Mouse (Mus musculus) macrophage (primary cell): ENCODE data around the gene Akap9. TPM values are rescaled to one million over a fixed set of nuclear protein-coding genes. Genes with fewer than 3 reads are reported as not detected.
"Not testable (repeated sequence)": the region's sequence is repeated elsewhere in the genome, so short reads cannot be mapped to it uniquely, and the experiment has no call there.

Experiments
- H3K27ac ChIP-seq: fragments of 350-480 bp; formaldehyde crosslinking; 2 replicates; pipeline ENCODE4 v1.9.0; 2021
- H3K36me3 ChIP-seq: fragments of 350-480 bp; formaldehyde crosslinking; 2 replicates; pipeline ENCODE4 v1.9.0; 2021; ENCODE audit errors: inconsistent target
- H3K4me3 ChIP-seq: fragments of 350-480 bp; formaldehyde crosslinking; 2 replicates; pipeline ENCODE4 v1.9.0; 2021; ENCODE audit errors: inconsistent target
- H3K79me2 ChIP-seq: fragments of 350-480 bp; formaldehyde crosslinking; 2 replicates; pipeline ENCODE4 v1.9.0; 2021; ENCODE audit errors: inconsistent target
- WGBS: methylation state at CpG from one replicate; pipeline ENCODE4 v1.1.7; 2026; ENCODE audit warnings: inconsistent platforms; ENCODE audit not compliant: missing documents; 5-methylcytosine and 5-hydroxymethylcytosine counted together
- polyA plus RNA-seq: library from polyadenylated mRNA; stranded (reverse); fragments of 250-400 nt; gene quantifications from 3 replicates; pipeline ENCODE4 v1.2.4, GENCODE M21; 2018; ENCODE audit warnings: inconsistent platforms
- total RNA-seq, 78 experiments: library from RNA; depleted of rRNA; stranded (reverse); fragments of 250-400 nt; gene quantifications; 1 replicate in 9 of 78; 2 replicates in 24 of 78; 3 replicates in 43 of 78; 4 replicates in 2 of 78; pipeline ENCODE4 v1.2.4; 2018; ENCODE audit warnings: inconsistent platforms in 56 of 78

Gene Akap9
- 100 to 1,000 TPM in 24 of 26 experiments, 10 to 100 TPM in 2; 76.4 to 282 (median 202) TPM for total RNA-seq (2018; cell fraction: chromatin; rRNA removed)
- 10 to 100 TPM; 14.2 to 28.4 (median 20.7) TPM for total RNA-seq (2018; cell fraction: cytosol; rRNA removed)
- total RNA-seq (2018; cell fraction: nucleus; rRNA removed): 100 to 1,000 TPM in 8 of 26 experiments, 10 to 100 TPM in 18; 39.4 to 149 (median 77.9) TPM
- 12.9 to 22.6 TPM (median 14.1 TPM) in 3 replicates for polyA plus RNA-seq

- H3K27ac ChIP-seq: peak within 1 kb of the TSS; percentile 25; the same call in 1 of the 2 replicates
- no peaks in the 10 kb centered on the region for H3K36me3 ChIP-seq
- peak within 1 kb of the TSS; percentile 71 for H3K4me3 ChIP-seq
- peaks cover 44% of the 10 kb centered on the region for H3K79me2 ChIP-seq
- under 1% methylated on average over 81 of the region's 82 CpGs for WGBS
Measured at GRCm38 (mm10) chr5:3927801-3928689, at the start of gene Akap9. Akap9 (plus strand) TSS chr5:3928054.

GRCm38 (mm10) chr5:3886862-3887261 lies 41.0 kb upstream of the Akap9 start:
- not testable (repeated sequence) for H3K4me3 ChIP-seq, H3K79me2 ChIP-seq, H3K27ac ChIP-seq, H3K36me3 ChIP-seq
- 85% methylated on average over 5 of the region's 7 CpGs for WGBS

- H3K4me3 ChIP-seq: no peak overlapping the region
- H3K36me3 ChIP-seq: no peaks in the 10 kb centered on the region
- H3K79me2 ChIP-seq: peaks cover 10% of the 10 kb centered on the region; the same call in 1 of the 2 replicates
- no peak overlapping the region for H3K27ac ChIP-seq
Measured at GRCm38 (mm10) chr5:3889201-3889600, 38.7 kb upstream of the Akap9 start.

DNA sequence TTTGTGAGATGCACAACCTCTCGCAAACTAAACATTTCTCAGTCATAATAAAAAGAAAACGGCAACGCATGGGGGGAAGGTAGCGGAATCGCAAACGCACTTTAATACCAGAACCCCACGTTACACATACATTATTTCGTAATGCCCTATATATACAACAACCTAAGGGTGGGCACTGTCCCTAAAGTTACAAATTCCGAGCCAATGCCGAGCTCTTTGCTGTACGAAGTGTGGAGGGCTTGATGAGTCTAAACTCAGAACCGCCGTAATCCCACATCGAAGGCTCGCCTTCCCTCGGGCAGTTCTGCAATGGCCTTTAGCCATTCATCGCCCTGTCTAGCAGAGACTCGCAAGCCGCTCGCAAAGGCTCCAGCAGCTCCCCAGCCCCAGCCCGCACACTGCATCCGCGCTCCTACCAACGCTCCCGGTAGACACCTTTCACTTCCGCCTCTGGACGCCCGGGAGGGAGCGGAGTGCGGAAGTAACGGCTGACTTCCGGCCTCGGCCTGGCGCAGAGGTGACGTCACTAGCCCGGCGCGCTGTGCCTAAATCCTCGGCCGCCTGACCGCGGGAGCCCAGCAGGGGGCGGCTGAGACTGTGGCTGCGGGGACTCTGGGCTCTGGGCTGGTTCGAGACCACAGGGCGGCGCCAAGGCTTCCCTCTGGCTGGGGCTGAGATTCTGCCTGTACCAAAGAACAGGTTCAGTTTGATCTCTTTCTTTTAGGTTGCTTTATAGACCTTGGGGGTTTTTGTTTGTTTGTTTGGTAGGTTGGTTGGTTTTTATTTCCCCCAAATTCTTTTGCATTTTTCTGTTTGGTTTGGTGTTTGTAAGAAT lies 34.2 kb upstream of the Akap9 start, which contains the start of gene Mterf1a:
Gene Mterf1a (minus strand): TSS at position 475 of the 835 bp plus-strand sequence.
- H3K27ac ChIP-seq, H3K36me3 ChIP-seq: not testable (repeated sequence)
- WGBS: no CpG with 5 or more reads among the region's 47 CpGs
- H3K79me2 ChIP-seq: peaks cover 10% of the 10 kb centered on the region; the same call in 1 of the 2 replicates
- peak within 1 kb of the TSS; percentile 62 for H3K4me3 ChIP-seq

DNA sequence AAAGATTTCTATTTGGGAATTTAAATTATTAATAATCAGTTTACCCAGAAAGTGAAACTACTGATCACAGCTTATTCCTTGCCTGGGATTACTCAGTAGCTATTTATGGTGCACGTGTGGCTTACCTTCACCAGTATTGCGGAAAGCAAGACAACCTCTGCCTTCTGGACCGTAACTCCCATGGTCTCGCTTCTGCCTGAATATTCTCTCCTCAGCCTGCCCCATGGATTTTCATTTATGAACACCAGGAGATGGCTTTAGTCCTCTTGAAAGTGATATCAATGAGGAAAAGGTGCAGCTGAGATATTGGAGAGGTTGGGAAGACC lies 33.6 kb upstream of the Akap9 start:
- not testable (repeated sequence) for H3K4me3 ChIP-seq, H3K36me3 ChIP-seq, H3K27ac ChIP-seq
- 97% methylated on average over 4 of the region's 4 CpGs for WGBS
- H3K79me2 ChIP-seq: peaks cover 10% of the 10 kb centered on the region; the same call in 1 of the 2 replicates

- no peaks in the 10 kb centered on the region for H3K79me2 ChIP-seq
- H3K27ac ChIP-seq: no peak overlapping the region
- WGBS: 37% methylated on average over 2 of the region's 2 CpGs
- H3K4me3 ChIP-seq: no peak overlapping the region
- no peaks in the 10 kb centered on the region for H3K36me3 ChIP-seq
Measured at GRCm38 (mm10) chr5:3905471-3905870, 22.4 kb upstream of the Akap9 start.

- Histone ChIP-seq H3K4me3 (no peak overlapping the region), H3K36me3 (no peaks in the 10 kb centered on the region), H3K27ac (no peak overlapping the region), H3K79me2 (no peaks in the 10 kb centered on the region)
- WGBS: 96% methylated on average over 2 of the region's 2 CpGs
Measured at GRCm38 (mm10) chr5:3922350-3922749, 5.5 kb upstream of the Akap9 start.

GRCm38 (mm10) chr5:3926666-3927065 lies 1.2 kb upstream of the Akap9 start:
- peaks cover 31% of the 10 kb centered on the region for H3K79me2 ChIP-seq
- no peak overlapping the region for H3K4me3 ChIP-seq
- H3K36me3 ChIP-seq: no peaks in the 10 kb centered on the region
- H3K27ac ChIP-seq: no peak overlapping the region
- WGBS: 74% methylated on average over 4 of the region's 4 CpGs

GRCm38 (mm10) chr5:3928690-3929046 lies 814 bp downstream of the Akap9 start:
- WGBS: 4% methylated on average over 12 of the region's 12 CpGs
- H3K79me2 ChIP-seq: peaks cover 51% of the 10 kb centered on the region
- no peaks in the 10 kb centered on the region for H3K36me3 ChIP-seq
- H3K4me3 ChIP-seq: peak overlapping the region; percentile 71
- H3K27ac ChIP-seq: peak overlapping the region; percentile 25; the same call in 1 of the 2 replicates

DNA sequence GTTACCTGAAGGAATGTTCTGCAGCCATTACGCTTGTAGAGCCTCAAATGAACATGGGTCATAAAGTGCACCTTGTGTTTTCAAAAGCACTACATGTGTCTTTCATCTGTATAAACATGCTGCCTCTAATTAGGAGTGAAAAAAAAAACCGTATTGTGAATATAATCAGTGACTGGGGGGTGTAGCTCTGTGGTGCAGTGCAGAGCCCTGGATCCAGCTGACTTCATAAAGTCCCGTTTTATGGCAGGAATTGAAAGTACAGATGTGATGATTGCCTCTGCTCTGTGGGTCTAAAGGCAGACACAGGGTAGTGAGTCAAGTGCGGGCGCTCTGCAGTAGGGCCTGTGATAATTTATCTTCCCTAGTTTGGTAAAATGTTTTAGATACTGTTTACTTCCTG lies 2.9 kb downstream of the Akap9 start:
- H3K4me3 ChIP-seq: no peak overlapping the region
- H3K79me2 ChIP-seq: peaks cover 72% of the 10 kb centered on the region
- WGBS: 84% methylated on average over 5 of the region's 5 CpGs
- no peaks in the 10 kb centered on the region for H3K36me3 ChIP-seq
- no peak overlapping the region for H3K27ac ChIP-seq

GRCm38 (mm10) chr5:3931636-3932035 lies 3.8 kb downstream of the Akap9 start:
- WGBS: 98% methylated on average over 3 of the region's 3 CpGs
- H3K36me3 ChIP-seq: no peaks in the 10 kb centered on the region
- no peak overlapping the region for H3K4me3 ChIP-seq
- H3K27ac ChIP-seq: no peak overlapping the region
- H3K79me2 ChIP-seq: peaks cover 80% of the 10 kb centered on the region

DNA sequence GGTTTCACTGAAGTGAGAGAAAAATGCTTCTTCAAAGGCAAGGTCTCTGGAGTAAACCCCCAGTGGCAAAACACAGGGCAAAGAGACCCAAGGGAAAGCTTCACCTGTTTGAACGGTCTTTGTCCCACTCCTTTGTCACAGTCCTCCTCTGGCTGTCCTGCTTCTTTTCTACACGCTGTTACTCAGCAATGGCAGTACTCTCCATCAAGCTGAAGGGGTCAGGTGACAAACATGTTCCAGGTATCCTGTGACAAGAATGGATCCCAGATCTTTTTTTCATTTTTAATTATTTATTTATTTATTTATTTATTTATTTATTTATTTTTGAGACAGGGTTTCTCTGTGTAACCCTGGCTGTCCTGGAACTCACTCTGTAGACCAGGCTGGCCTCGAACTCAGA lies 5.7 kb downstream of the Akap9 start:
- WGBS: 100% methylated on average over 2 of the region's 3 CpGs
- Histone ChIP-seq H3K27ac (no peak overlapping the region), H3K4me3 (no peak overlapping the region), H3K79me2 (peaks cover 86% of the 10 kb centered on the region), H3K36me3 (no peaks in the 10 kb centered on the region)

DNA sequence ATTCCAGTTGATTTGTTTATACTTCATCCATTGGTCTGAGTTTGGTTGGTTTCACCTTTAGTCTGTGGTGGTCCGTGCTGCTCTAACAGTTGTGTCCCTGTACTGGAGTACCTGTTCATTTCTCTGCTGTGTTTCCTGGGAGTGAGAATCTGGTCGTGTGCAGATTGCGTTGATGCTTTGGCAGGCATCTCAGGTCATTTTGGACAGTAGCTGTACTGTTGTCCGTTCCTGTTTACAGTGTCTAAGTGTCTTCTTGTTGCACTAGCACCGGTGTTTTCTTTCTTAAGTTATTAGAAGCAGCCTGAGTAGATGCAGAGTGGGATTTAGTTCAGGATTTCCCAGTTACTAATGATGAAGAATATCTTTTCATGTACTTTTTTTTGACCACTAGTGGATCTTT lies 7.4 kb downstream of the Akap9 start:
- H3K36me3 ChIP-seq: no peaks in the 10 kb centered on the region
- 94% methylated on average over 5 of the region's 5 CpGs for WGBS
- H3K4me3 ChIP-seq: no peak overlapping the region
- H3K27ac ChIP-seq: no peak overlapping the region
- H3K79me2 ChIP-seq: peaks cover 84% of the 10 kb centered on the region

DNA sequence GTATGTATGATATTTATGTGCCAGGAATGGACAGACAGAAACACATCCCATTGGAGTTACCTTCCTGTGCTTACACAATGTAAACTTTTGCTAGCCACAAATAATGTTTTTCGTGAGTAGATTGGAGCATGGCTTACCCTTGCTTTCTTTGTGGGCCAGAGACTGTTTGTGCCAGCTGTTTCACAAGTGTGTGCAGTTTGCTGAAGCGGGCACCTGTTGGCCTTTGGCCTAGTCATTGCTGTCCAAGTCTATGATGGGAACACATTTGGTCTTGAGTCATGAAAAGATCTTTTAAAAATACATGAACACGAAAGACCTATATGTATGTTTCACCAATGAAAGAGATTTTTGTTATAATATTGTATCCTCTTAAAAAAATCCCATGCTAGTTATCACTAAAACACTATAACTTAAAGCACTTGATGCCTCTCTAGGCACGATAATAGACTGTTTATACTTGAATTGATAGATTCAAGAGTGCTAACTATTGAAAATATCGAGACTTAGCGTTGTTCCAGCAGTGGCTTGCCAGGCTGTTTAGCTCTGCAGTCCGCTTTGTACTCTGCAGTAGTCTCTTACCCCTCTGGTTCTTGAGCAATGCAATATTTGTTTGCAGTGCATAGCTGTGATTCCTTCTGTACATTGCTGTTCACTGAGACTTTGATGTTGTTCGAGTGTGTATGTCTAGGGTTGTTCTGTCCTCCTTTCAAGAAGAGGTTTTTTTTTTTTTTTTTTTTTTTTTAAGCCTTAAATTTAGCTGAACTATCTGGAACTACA lies 8.1 kb downstream of the Akap9 start:
- no peaks in the 10 kb centered on the region for H3K36me3 ChIP-seq
- WGBS: 97% methylated on average over 8 of the region's 8 CpGs
- no peak overlapping the region for H3K4me3 ChIP-seq

More for the DNA sequence above, 8.1 kb downstream of the Akap9 start:
- no peak overlapping the region for H3K27ac ChIP-seq
- peaks cover 82% of the 10 kb centered on the region for H3K79me2 ChIP-seq
